Mouse (Mus musculus): ENCODE measurements around the gene Calm3. TPM values are rescaled to one million over a fixed set of nuclear protein-coding genes. Genes with fewer than 3 reads are reported as not detected.
A peak's percentile ranks its signal among the peaks of the same experiment; 100 is the strongest.
"Not testable (repeated sequence)": the region's sequence is repeated elsewhere in the genome, so short reads cannot be mapped to it uniquely, and the experiment has no call there.

Calm3 gene
- total RNA-seq (2021) = 100 to 1,000 TPM; 196 to 203 TPM

GRCm38 (mm10) chr7:16924037-16924834 is at the start of gene Calm3:
Gene Calm3 (minus strand): TSS chr7:16924114.
- DNase-seq (ENCODE audit: low spot score) = peak; percentile 100
- intact Hi-C loops (cut with DNase I) = loop anchor here (2.0 to 5.0 kb wide), 2 partner anchors 137 to 182 kb away; no protein-coding TSS in a partner anchor

GRCm38 (mm10) chr7:16971160-16971559 is 47.2 kb upstream of the Calm3 start:
- intact Hi-C loops (cut with DNase I) = no loop called here
- DNase-seq (ENCODE audit: low spot score) = no peak

- DNase-seq (ENCODE audit: low spot score) = no peak
- intact Hi-C loops (cut with DNase I) = no loop called here
These were observed 44.5 kb upstream of the Calm3 start for GRCm38 (mm10) chr7:16968414-16968813.

- intact Hi-C loops (cut with DNase I) = no loop called here
- no peak for DNase-seq (ENCODE audit: low spot score)
These were observed 37.8 kb upstream of the Calm3 start for GRCm38 (mm10) chr7:16961678-16962077.

- no peak for DNase-seq (ENCODE audit: low spot score)
- intact Hi-C loops (cut with DNase I) = no loop called here
These were observed 35.7 kb upstream of the Calm3 start, which contains the start of gene Pnmal1 for GRCm38 (mm10) chr7:16959539-16960187. Gene Pnmal1 (plus strand): TSS chr7:16959679.

GRCm38 (mm10) chr7:16956410-16957265 is 32.7 kb upstream of the Calm3 start:
- DNase-seq (ENCODE audit: low spot score) = no peak
- intact Hi-C loops (cut with DNase I) = no loop called here

GRCm38 (mm10) chr7:16955712-16956111 is 31.8 kb upstream of the Calm3 start:
- DNase-seq (ENCODE audit: low spot score) = no peak
- intact Hi-C loops (cut with DNase I) = no loop called here

- DNase-seq (ENCODE audit: low spot score); intact Hi-C loops (cut with DNase I): not testable (repeated sequence)
These were observed 29.9 kb upstream of the Calm3 start for GRCm38 (mm10) chr7:16953776-16954175.

- intact Hi-C loops (cut with DNase I) = loop anchor here (1.0 kb wide), 2 partner anchors 19 to 51 kb away; no protein-coding TSS in a partner anchor
- DNase-seq (ENCODE audit: low spot score) = peak; percentile 61
These were observed 27.1 kb upstream of the Calm3 start for GRCm38 (mm10) chr7:16950861-16951635.

GRCm38 (mm10) chr7:16949908-16950841 is 26.3 kb upstream of the Calm3 start:
- no peak for DNase-seq (ENCODE audit: low spot score)
- intact Hi-C loops (cut with DNase I) = loop anchor here (1.0 to 5.0 kb wide), 3 partner anchors 18 to 117 kb away; no protein-coding TSS in a partner anchor

GRCm38 (mm10) chr7:16948923-16949458 is 25.1 kb upstream of the Calm3 start:
- intact Hi-C loops (cut with DNase I) = loop anchor here (5.0 kb wide), 2 partner anchors 103 to 118 kb away; no protein-coding TSS in a partner anchor
- no peak for DNase-seq (ENCODE audit: low spot score)

- peak; percentile 37 for DNase-seq (ENCODE audit: low spot score)
- intact Hi-C loops (cut with DNase I) = loop anchor here (5.0 kb wide), 2 partner anchors 104 to 119 kb away; no protein-coding TSS in a partner anchor
These were observed 24.0 kb upstream of the Calm3 start for GRCm38 (mm10) chr7:16947959-16948361.

GRCm38 (mm10) chr7:16947349-16947895 is 23.5 kb upstream of the Calm3 start:
- intact Hi-C loops (cut with DNase I) = loop anchor here (5.0 kb wide), 2 partner anchors 105 to 120 kb away; no protein-coding TSS in a partner anchor
- DNase-seq (ENCODE audit: low spot score) = no peak

GRCm38 (mm10) chr7:16946441-16947348 is 22.8 kb upstream of the Calm3 start:
- intact Hi-C loops (cut with DNase I) = loop anchor here (5.0 kb wide), 2 partner anchors 106 to 121 kb away; no protein-coding TSS in a partner anchor
- no peak for DNase-seq (ENCODE audit: low spot score)

- intact Hi-C loops (cut with DNase I) = loop anchor here (5.0 kb wide), 2 partner anchors 107 to 122 kb away; no protein-coding TSS in a partner anchor
- no peak for DNase-seq (ENCODE audit: low spot score)
These were observed 21.5 kb upstream of the Calm3 start for GRCm38 (mm10) chr7:16945419-16945818.

GRCm38 (mm10) chr7:16944808-16945315 is 20.9 kb upstream of the Calm3 start:
- no peak for DNase-seq (ENCODE audit: low spot score)
- intact Hi-C loops (cut with DNase I) = loop anchor here (5.0 kb wide), 2 partner anchors 107 to 122 kb away; no protein-coding TSS in a partner anchor
